8 mouse cellular contexts compared by ENCODE assay signal in genomic region chr13:107889588-107889984, GRCm38 (mm10).
DNase-seq lines count a peak whose midpoint lies in the region; ATAC-seq and TF ChIP-seq lines count a peak whose summit lies in the region.

No protein-coding gene starts in this region.

- H3K36me3 ChIP-seq in kidney, adult 2 months (ENCODE audit: control insufficient read depth, insufficient read depth, low read length), result no peaks in the 10 kb centered on the region
- no peaks in the 10 kb centered on the region for H3K36me3 ChIP-seq in C2C12 (ENCODE audit: control insufficient read depth, insufficient read depth)
- no peaks in the 10 kb centered on the region for H3K36me3 ChIP-seq in intestine, embryonic 15.5 days
- H3K36me3 ChIP-seq in neural tube, embryonic 14.5 days (ENCODE audit: control insufficient read depth, insufficient read depth, low read length), result no peaks in the 10 kb centered on the region

- TF ChIP-seq CTCF in kidney, adult 2 months (conservative IDR thresholded peaks at IDR 0.05; ENCODE audit: insufficient read depth, insufficient read length, low read depth, low read length), result no peak
- no peak for TF ChIP-seq CTCF in C2C12 (IDR thresholded peaks at IDR 0.05; ENCODE audit: control insufficient read depth, insufficient read depth, insufficient read length)

- H3K4me3 ChIP-seq in kidney, adult 2 months (ENCODE audit: insufficient read depth, low read depth, low read length), result peak overlapping the region; percentile 77
- peak overlapping the region; percentile 41 for H3K4me3 ChIP-seq in C2C12 (ENCODE audit: insufficient read depth, poor library complexity, severe bottlenecking)
- peak overlapping the region; percentile 92 for H3K4me3 ChIP-seq in brown adipose tissue, adult 24 weeks (ENCODE audit: insufficient read depth, low read depth, low read length)
- H3K4me3 ChIP-seq in intestine, embryonic 15.5 days (replicated peaks), result peak overlapping the region; percentile 68
- peak overlapping the region; percentile 96 for H3K4me3 ChIP-seq in neural tube, embryonic 14.5 days (ENCODE audit: low read depth, low read length)

- H3K4me2 ChIP-seq in intestine, embryonic 15.5 days (replicated peaks), result peak overlapping the region; percentile 83
- peak overlapping the region; percentile 29; the same call in 1 of the 2 replicates for H3K4me2 ChIP-seq in neural tube, embryonic 14.5 days (ENCODE audit: low read depth, low read length)

- H3K79me2 ChIP-seq in C2C12 (ENCODE audit: control insufficient read depth, insufficient read depth), result peaks cover 40% of the 10 kb centered on the region

- peak overlapping the region; percentile 66; the same call in 1 of the 2 replicates for H3K27ac ChIP-seq in kidney, adult 2 months (ENCODE audit: insufficient read depth, low read depth, low read length)
- H3K27ac ChIP-seq in brown adipose tissue, adult 24 weeks (replicated peaks; ENCODE audit: low read depth, low read length), result 0 out of 2 replicates have a peak overlapping the region, but pooled peaks have one; percentile 55
- peak overlapping the region; percentile 88 for H3K27ac ChIP-seq in intestine, embryonic 15.5 days
- peak overlapping the region; percentile 99 for H3K27ac ChIP-seq in neural tube, embryonic 14.5 days (ENCODE audit: low read depth, low read length)

- no peaks in the 10 kb centered on the region for H3K9me3 ChIP-seq in intestine, embryonic 15.5 days
- H3K9me3 ChIP-seq in neural tube, embryonic 14.5 days (ENCODE audit: control insufficient read depth, low read length), result no peaks in the 10 kb centered on the region

- peak overlapping the region; percentile 47 for H3ac ChIP-seq in C2C12 (ENCODE audit: control insufficient read depth, insufficient read length, low read depth)

- no peaks in the 10 kb centered on the region; the same call in 1 of the 2 replicates for H3K4me1 ChIP-seq in kidney, adult 2 months (ENCODE audit: control insufficient read depth, insufficient read depth, low read length)
- H3K4me1 ChIP-seq in brown adipose tissue, adult 24 weeks (ENCODE audit: control insufficient read depth, insufficient read depth, insufficient read length, low read length), result no peaks in the 10 kb centered on the region; the same call in 1 of the 2 replicates
- peaks cover 6% of the 10 kb centered on the region; the same call in 1 of the 2 replicates for H3K4me1 ChIP-seq in intestine, embryonic 15.5 days (replicated peaks)
- H3K4me1 ChIP-seq in neural tube, embryonic 14.5 days (ENCODE audit: control insufficient read depth, insufficient read depth, low read length), result peaks cover 22% of the 10 kb centered on the region

- ATAC-seq in intestine, embryonic 15.5 days, result peak; percentile 13
- 0 out of 2 replicates have a peak, but pooled peaks have one; percentile 1 for ATAC-seq in neural tube, embryonic 14.5 days (ENCODE audit: low read depth)

- no peaks in the 10 kb centered on the region for H3K27me3 ChIP-seq in kidney, adult 2 months (replicated peaks; ENCODE audit: control insufficient read depth, insufficient read depth, low read length)
- H3K27me3 ChIP-seq in C2C12 (ENCODE audit: control insufficient read depth, insufficient read depth, insufficient read length), result no peaks in the 10 kb centered on the region
- no peaks in the 10 kb centered on the region for H3K27me3 ChIP-seq in intestine, embryonic 15.5 days (replicated peaks)
- H3K27me3 ChIP-seq in neural tube, embryonic 14.5 days (ENCODE audit: control insufficient read depth, insufficient read depth, low read length), result no peaks in the 10 kb centered on the region

- peak overlapping the region; percentile 89 for H3K9ac ChIP-seq in intestine, embryonic 15.5 days
- H3K9ac ChIP-seq in neural tube, embryonic 14.5 days (replicated peaks; ENCODE audit: low read depth, low read length), result peak overlapping the region; percentile 98

- 14% methylated on average over 65 of the region's 66 CpGs for WGBS in kidney, adult 2 months
- WGBS in intestine, embryonic 15.5 days, result 0% methylated on average over 42 of the region's 66 CpGs
- 0% methylated on average over 24 of the region's 66 CpGs for WGBS in neural tube, embryonic 14.5 days

- peak; percentile 44 for DNase-seq in kidney, adult 2 months
- DNase-seq in kidney, adult 9 months, result no peak
- DNase-seq in layer of hippocampus, postnatal 10 days (ENCODE audit: low spot score in 2 of 2), result no peak
- no peak for DNase-seq in T-cell, adult 2 months (ENCODE audit: low spot score)

- peaks cover 19% of the 10 kb centered on the region for H3K79me3 ChIP-seq in C2C12 (ENCODE audit: low read depth)

- no peak for TF ChIP-seq POLR2A in kidney, adult 2 months (IDR thresholded peaks at IDR 0.05; ENCODE audit: low read depth, low read length)

TF ChIP-seq in C2C12, 6 proteins besides CTCF, POLR2A, EP300 and RAD21:
- TF ChIP-seq MYOD1 (IDR thresholded peaks at IDR 0.05; ENCODE audit: control insufficient read depth, insufficient read length, low read depth), result no peak
- TF ChIP-seq USF1 (IDR thresholded peaks at IDR 0.05; ENCODE audit: low read depth), result no peak
- no peak for TF ChIP-seq CEBPB (IDR thresholded peaks at IDR 0.05; ENCODE audit: low read depth)
- TF ChIP-seq MAX (IDR thresholded peaks at IDR 0.05), result no peak
- TF ChIP-seq FOSL1 (IDR thresholded peaks at IDR 0.05; ENCODE audit: insufficient read depth, low read length, poor library complexity, severe bottlenecking), result no peak
- TF ChIP-seq MYOG (IDR thresholded peaks at IDR 0.05; ENCODE audit: control insufficient read depth, extremely low read depth, insufficient read length), result no peak
TF ChIP-seq in C2C12: peak in this region for 0.

Comparison
In these comparisons a context has a peak if more than half of its experiments do, and no peak if none do; other contexts are left out.
1. H3K4me3 ChIP-seq: peak in every context shown above with its lines; median percentile 96 in neural tube, embryonic 14.5 days; 92 in brown adipose tissue, adult 24 weeks; 77 in kidney, adult 2 months; 68 in intestine, embryonic 15.5 days; 41 in C2C12.